Mouse (Mus musculus) mesoderm, embryonic 11.5 days (tissue): ENCODE data around the gene Sema4g.
A peak's percentile ranks its signal among the peaks of the same experiment; 100 is the strongest.
"Not testable (repeated sequence)": the region's sequence is repeated elsewhere in the genome, so short reads cannot be mapped to it uniquely, and the experiment has no call there.

Experiments used
- DNase-seq: peaks from one replicate; pipeline ENCODE4 v3.0.0-alpha.2; 2012; ENCODE audit warnings: low read depth, low spot score

Gene Sema4g

GRCm38 (mm10) chr19:45024775-45025174 lies 35.9 kb downstream of the Sema4g start:
- no peak for DNase-seq

- DNase-seq = no peak
Measured at GRCm38 (mm10) chr19:45025937-45026568, 37.2 kb downstream of the Sema4g start.

- no peak for DNase-seq
Measured at GRCm38 (mm10) chr19:45026958-45027670, 38.2 kb downstream of the Sema4g start.

- DNase-seq = no peak
Measured at GRCm38 (mm10) chr19:45027848-45028247, 38.9 kb downstream of the Sema4g start.

- DNase-seq = no peak
Measured at GRCm38 (mm10) chr19:45028746-45029145, 39.8 kb downstream of the Sema4g start.

- DNase-seq = no peak
Measured at GRCm38 (mm10) chr19:45029571-45029970, 40.7 kb downstream of the Sema4g start.

GRCm38 (mm10) chr19:45030111-45030510 lies 41.2 kb downstream of the Sema4g start:
- DNase-seq = peak; percentile 71

GRCm38 (mm10) chr19:45030746-45031693 lies 42.1 kb downstream of the Sema4g start:
- DNase-seq = peak; percentile 92

- DNase-seq = peak; percentile 85
Measured at GRCm38 (mm10) chr19:45031780-45032179, 42.9 kb downstream of the Sema4g start.

- no peak for DNase-seq
Measured at GRCm38 (mm10) chr19:45032570-45033332, 43.9 kb downstream of the Sema4g start.

- no peak for DNase-seq
Measured at GRCm38 (mm10) chr19:45036867-45037266, 48.0 kb downstream of the Sema4g start.

- not testable (repeated sequence) for DNase-seq
Measured at GRCm38 (mm10) chr19:45038198-45038597, 49.3 kb downstream of the Sema4g start.

- DNase-seq = no peak
Measured at GRCm38 (mm10) chr19:45040214-45040613, 51.3 kb downstream of the Sema4g start.

- no peak for DNase-seq
Measured at GRCm38 (mm10) chr19:45044389-45044927, 55.6 kb downstream of the Sema4g start.

GRCm38 (mm10) chr19:45045236-45045635 lies 56.3 kb downstream of the Sema4g start:
- DNase-seq = no peak

- no peak for DNase-seq
Measured at GRCm38 (mm10) chr19:45045651-45046050, 56.8 kb downstream of the Sema4g start, which contains the start of gene Pdzd7. Pdzd7 (minus strand) TSS chr19:45045717.

- DNase-seq = peak; percentile 63
Measured at GRCm38 (mm10) chr19:45046523-45047321, 57.8 kb downstream of the Sema4g start.

GRCm38 (mm10) chr19:45047417-45047934 lies 58.6 kb downstream of the Sema4g start, which contains the start of gene Sfxn3:
Sfxn3 (plus strand) TSS chr19:45047503.
- peak; percentile 70 for DNase-seq

GRCm38 (mm10) chr19:45047935-45048643 lies 59.2 kb downstream of the Sema4g start:
- no peak for DNase-seq
